Mouse (Mus musculus) left cerebral cortex, postnatal 4 days (tissue): Measurements from ENCODE around the gene Gm43552. TPM values are rescaled to one million over a fixed set of nuclear protein-coding genes. Genes with fewer than 3 reads are reported as not detected.

Source experiments
- DNase-seq: peaks from one replicate; pipeline ENCODE4 v3.0.0-alpha.2; 2022
- intact Hi-C: fragments of 180-260 bp; cut with DNase I; formaldehyde crosslinking; loops from one replicate; pipeline ENCODE4 v1.15.1; 2025
- total RNA-seq, 2 experiments: library from RNA; stranded (reverse); gene quantifications; 2 replicates each; pipeline ENCODE4 v1.2.3; 2021

Gene Gm43552
- total RNA-seq, 2 experiments from 2014 or later, result not detected

GRCm38 (mm10) chr5:65446756-65447155 is 45.9 kb downstream of the Gm43552 start:
- DNase-seq, result no peak
- intact Hi-C loops, result no loop called here

- no peak for DNase-seq
- intact Hi-C loops, result no loop called here
Observed at GRCm38 (mm10) chr5:65444981-65445380, 47.7 kb downstream of the Gm43552 start.

- intact Hi-C loops, result no loop called here
- no peak for DNase-seq
Observed at GRCm38 (mm10) chr5:65438041-65438440, 54.6 kb downstream of the Gm43552 start.

GRCm38 (mm10) chr5:65435806-65436561 is 56.6 kb downstream of the Gm43552 start, which contains the start of gene Ugdh:
Gene Ugdh (minus strand): TSS chr5:65435949.
- peak; percentile 98 for DNase-seq
- intact Hi-C loops, result no loop called here

GRCm38 (mm10) chr5:65435363-65435805 is 57.2 kb downstream of the Gm43552 start:
- intact Hi-C loops, result no loop called here
- DNase-seq, result no peak

GRCm38 (mm10) chr5:65434471-65435362 is 57.9 kb downstream of the Gm43552 start:
- intact Hi-C loops, result no loop called here
- DNase-seq, result no peak

GRCm38 (mm10) chr5:65429441-65429840 is 63.2 kb downstream of the Gm43552 start:
- intact Hi-C loops, result no loop called here
- no peak for DNase-seq

GRCm38 (mm10) chr5:65428321-65428720 is 64.3 kb downstream of the Gm43552 start:
- DNase-seq, result no peak
- intact Hi-C loops, result no loop called here

- no peak for DNase-seq
- intact Hi-C loops, result no loop called here
Observed at GRCm38 (mm10) chr5:65425251-65425650, 67.4 kb downstream of the Gm43552 start.

- intact Hi-C loops, result no loop called here
- DNase-seq, result no peak
Observed at GRCm38 (mm10) chr5:65424215-65424614, 68.4 kb downstream of the Gm43552 start.

GRCm38 (mm10) chr5:65422803-65423202 is 69.8 kb downstream of the Gm43552 start:
- intact Hi-C loops, result no loop called here
- DNase-seq, result no peak

- no peak for DNase-seq
- intact Hi-C loops, result no loop called here
Observed at GRCm38 (mm10) chr5:65420822-65421221, 71.8 kb downstream of the Gm43552 start.

- no peak for DNase-seq
- intact Hi-C loops, result no loop called here
Observed at GRCm38 (mm10) chr5:65419136-65419535, 73.5 kb downstream of the Gm43552 start.

GRCm38 (mm10) chr5:65415653-65416458 is 76.8 kb downstream of the Gm43552 start:
- peak; percentile 10 for DNase-seq
- intact Hi-C loops, result no loop called here

GRCm38 (mm10) chr5:65407989-65408388 is 84.6 kb downstream of the Gm43552 start:
- DNase-seq, result no peak
- intact Hi-C loops, result no loop called here

- peak; percentile 78 for DNase-seq
- intact Hi-C loops, result no loop called here
Observed at GRCm38 (mm10) chr5:65401251-65401994, 91.2 kb downstream of the Gm43552 start.

- DNase-seq, result no peak
- intact Hi-C loops, result loop anchor here (10.0 kb wide), 1 partner anchor 390 kb away; no protein-coding TSS in a partner anchor
Observed at GRCm38 (mm10) chr5:65394425-65394824, 98.2 kb downstream of the Gm43552 start.

GRCm38 (mm10) chr5:65391753-65392152 is 100.9 kb downstream of the Gm43552 start:
- no peak for DNase-seq
- intact Hi-C loops, result loop anchor here (10.0 kb wide), 1 partner anchor 387 kb away; no protein-coding TSS in a partner anchor
